Mouse (Mus musculus): ENCODE data around the gene Cxcl13. TPM values are rescaled to one million over a fixed set of nuclear protein-coding genes. Genes with fewer than 3 reads are reported as not detected.

Cxcl13 gene
- not detected in 2 replicates for total RNA-seq (2017)

DNA sequence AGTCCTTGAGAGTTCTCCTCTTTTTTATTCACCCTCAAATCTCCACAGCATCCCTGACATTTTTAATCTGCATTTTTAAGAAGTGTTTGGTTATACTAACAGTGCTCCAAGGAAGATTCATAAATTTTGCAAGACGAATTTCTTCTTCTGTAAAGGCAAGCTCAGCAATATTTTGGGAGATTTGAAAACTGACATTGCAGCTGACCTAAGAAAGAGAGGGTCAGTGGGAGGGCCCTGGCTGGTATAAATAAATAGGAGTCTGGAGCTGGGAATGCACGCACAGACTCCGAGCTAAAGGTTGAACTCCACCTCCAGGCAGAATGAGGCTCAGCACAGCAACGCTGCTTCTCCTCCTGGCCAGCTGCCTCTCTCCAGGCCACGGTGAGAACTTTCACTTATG lies at the start of gene Cxcl13:
Gene Cxcl13 (plus strand): TSS at position 301 of the 400 bp plus-strand sequence.
- no peak for ATAC-seq (ENCODE audit: extremely low read depth, insufficient number of reproducible peaks, low FRiP score, poor library complexity, severe bottlenecking)

DNA sequence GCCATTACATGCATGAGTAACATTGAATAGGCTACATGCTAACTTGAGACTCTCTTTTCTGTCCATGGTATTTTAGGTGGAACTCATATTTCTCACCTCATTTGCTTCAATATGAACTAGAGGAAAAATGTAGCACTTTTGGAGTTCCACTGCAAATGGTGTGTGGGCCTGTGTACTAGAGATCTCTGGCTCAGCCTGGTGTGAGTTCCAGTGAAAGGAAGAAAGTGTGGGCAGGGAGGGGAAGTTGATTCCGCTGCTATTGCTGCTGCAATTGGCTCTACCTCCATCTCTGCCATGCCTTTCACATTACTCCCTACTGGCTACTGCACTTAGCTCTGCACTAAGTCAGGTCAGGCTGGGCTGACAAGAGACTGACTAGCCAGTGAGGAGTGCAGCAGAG lies 45.7 kb upstream of the Cxcl13 start:
- no peak for ATAC-seq (ENCODE audit: extremely low read depth, insufficient number of reproducible peaks, low FRiP score, poor library complexity, severe bottlenecking)

DNA sequence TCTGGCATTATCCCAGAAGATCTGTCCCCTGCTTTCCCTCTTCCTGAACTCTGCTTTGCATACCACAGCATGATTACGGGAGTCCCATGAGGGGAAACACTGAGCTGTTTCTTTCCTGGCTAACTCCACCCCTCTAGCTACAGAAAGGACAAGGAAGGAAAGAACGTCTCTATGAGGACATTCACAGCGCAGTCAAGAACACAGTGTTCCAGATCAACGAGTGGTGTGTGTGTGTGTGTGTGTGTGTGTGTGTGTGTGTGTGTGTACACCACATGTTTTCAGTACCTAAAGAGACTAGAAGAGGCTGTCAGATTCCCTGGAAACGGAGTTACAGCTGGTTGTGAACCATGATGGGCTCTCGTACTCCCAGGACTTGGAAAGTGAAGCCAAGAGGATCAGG lies 38.3 kb upstream of the Cxcl13 start:
- ATAC-seq (ENCODE audit: extremely low read depth, insufficient number of reproducible peaks, low FRiP score, poor library complexity, severe bottlenecking), result no peak

GRCm38 (mm10) chr5:95924023-95924422 lies 32.7 kb upstream of the Cxcl13 start:
- ATAC-seq (ENCODE audit: extremely low read depth, insufficient number of reproducible peaks, low FRiP score, poor library complexity, severe bottlenecking), result no peak

DNA sequence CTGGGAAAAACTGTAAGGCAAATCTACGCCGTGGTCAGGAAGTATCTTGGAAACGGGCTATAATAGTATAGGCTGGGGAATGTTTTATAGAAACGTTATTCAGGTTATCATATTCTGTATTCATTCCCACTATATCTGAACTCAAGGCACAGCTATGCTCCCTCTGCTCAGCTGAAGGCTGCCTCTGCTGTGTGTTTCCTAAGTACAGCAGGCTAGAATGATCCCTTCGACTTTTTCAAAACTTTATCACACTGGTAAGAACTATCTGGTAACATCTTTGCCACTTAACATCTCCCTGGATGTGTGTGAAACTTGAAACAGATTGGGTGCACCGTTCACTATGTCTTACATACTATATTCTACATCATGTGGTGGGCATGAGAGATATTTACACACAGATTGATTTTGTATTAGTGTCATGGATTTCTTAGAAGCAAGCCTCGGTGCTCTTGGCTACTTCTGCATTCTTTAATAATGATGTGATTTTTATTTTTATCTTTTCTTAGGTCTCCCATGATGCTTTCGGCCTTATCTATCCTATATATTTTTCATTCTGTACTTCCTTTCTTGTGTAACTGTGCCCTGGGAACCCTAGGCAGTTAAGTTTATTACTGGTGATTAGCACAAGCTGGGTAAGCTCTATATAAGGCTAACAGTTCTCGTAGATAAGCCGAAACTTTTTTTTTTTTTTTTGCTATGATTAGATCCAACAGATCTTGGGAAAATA lies 31.4 kb upstream of the Cxcl13 start:
- no peak for ATAC-seq (ENCODE audit: extremely low read depth, insufficient number of reproducible peaks, low FRiP score, poor library complexity, severe bottlenecking)

- no peak for ATAC-seq (ENCODE audit: extremely low read depth, insufficient number of reproducible peaks, low FRiP score, poor library complexity, severe bottlenecking)
These were observed 30.9 kb upstream of the Cxcl13 start for GRCm38 (mm10) chr5:95925931-95926263.

DNA sequence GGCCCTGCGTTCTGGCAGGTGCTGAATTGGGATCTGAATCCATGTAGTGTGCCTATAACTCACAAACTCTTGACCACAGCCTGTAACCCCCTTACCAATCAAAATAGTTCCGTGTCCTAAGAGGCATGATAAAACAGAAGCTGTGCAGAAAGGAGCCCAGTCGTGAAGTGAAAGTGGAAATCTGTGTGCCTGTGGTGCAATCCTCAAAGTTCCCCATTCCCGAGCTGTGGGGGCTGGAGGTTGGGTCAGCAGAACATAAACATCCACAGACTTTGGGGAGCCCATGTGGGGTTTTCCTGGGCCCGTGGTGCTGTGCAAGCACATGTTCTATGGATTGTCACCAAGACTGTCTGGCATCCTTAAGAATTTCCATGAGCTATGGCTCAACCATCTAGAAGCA lies 21.7 kb upstream of the Cxcl13 start:
- ATAC-seq (ENCODE audit: extremely low read depth, insufficient number of reproducible peaks, low FRiP score, poor library complexity, severe bottlenecking), result no peak

DNA sequence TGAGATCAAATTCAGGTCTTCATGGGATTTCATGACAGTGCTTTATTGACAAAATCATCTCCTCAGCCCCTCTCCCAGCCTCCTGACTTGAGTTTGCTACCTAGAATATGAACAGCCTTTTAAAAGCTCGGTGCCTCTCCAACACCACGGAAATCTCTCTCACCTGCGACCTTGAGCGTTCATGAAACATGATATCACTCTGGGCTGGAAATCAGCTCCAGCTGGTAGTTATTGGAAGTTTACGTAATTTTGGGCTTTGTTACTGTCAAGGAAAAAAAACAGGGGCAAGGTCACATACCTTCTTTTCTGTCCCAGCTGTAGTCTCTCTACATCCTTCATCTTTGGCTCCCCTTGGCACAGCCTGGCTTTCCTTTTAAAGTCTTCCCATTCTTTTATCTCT lies 20.7 kb upstream of the Cxcl13 start:
- ATAC-seq (ENCODE audit: extremely low read depth, insufficient number of reproducible peaks, low FRiP score, poor library complexity, severe bottlenecking), result no peak

DNA sequence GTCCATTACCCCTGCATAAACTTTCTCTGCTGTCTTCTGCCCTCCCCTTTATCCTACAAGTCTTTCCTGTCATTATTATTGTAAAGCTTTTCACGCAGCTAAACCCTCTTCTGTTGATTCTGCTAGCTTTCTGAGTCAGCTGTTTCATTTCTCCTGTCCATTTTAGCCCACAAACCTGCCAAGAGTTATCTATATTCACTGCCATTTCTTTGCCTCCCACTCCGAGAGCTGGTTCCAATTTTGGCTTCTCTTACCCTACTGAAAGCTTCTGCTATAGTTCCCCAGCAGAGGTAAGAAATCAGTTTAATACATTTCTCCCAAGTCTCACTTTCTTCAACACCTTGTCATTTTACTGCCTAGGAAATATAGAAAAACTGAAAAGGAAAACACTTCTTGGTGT lies 19.6 kb upstream of the Cxcl13 start:
- ATAC-seq (ENCODE audit: extremely low read depth, insufficient number of reproducible peaks, low FRiP score, poor library complexity, severe bottlenecking), result no peak

DNA sequence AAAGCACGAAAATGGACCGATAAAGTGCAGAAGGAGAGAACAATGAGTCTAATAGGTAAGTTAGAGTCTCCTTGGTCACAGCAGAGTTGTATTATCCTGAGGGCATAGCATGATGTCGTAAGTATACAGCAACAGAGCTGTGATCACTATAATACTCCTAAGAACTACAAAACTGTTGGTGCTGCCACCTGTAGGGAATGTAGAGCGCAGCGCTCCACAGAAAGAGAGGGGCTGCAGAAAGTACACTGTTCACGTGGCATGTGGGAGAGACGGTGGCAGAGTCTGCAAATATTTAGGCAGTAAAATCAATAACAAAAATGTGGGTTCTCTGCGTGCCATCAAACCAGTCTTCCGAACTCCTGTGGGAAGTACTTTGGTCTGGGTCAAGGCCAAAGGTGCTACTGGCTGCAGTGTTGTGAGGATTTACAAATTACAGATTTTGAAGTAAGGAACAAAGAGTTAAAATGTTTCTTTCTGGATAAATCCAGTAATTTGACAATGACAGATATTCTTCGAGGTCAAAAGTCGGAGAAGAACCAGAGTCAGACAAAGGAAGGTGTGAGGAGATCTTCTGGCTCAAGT lies 18.6 kb upstream of the Cxcl13 start:
- no peak for ATAC-seq (ENCODE audit: extremely low read depth, insufficient number of reproducible peaks, low FRiP score, poor library complexity, severe bottlenecking)

DNA sequence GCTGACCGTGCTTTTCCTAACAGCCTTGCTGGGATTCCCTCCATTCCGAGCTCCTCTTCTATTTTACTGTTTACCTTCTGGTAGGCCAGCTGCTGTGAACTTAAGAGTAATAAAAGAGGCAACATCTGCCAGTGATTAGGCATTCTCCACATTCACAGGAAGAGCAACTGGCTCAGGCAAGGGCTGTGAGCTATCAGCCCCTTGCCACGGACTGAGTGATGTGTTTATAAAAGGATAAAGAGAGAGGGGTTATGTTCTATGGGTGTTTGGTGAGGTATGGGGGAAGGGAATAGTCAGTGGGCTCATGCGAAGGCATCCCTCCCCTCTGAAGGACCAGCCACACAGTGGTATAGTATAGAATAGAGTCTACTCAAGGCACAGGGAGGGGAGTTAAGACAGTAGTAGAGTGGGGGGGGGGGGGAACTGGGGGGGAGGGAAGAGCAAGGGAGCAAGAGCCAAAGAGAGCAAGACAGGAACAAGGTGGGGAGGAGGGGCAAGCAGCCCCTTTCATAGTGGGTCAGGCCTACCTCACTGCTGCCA lies 16.0 kb upstream of the Cxcl13 start:
- no peak for ATAC-seq (ENCODE audit: extremely low read depth, insufficient number of reproducible peaks, low FRiP score, poor library complexity, severe bottlenecking)

- no peak for ATAC-seq (ENCODE audit: extremely low read depth, insufficient number of reproducible peaks, low FRiP score, poor library complexity, severe bottlenecking)
These were observed 15.2 kb upstream of the Cxcl13 start for GRCm38 (mm10) chr5:95941562-95941961.

DNA sequence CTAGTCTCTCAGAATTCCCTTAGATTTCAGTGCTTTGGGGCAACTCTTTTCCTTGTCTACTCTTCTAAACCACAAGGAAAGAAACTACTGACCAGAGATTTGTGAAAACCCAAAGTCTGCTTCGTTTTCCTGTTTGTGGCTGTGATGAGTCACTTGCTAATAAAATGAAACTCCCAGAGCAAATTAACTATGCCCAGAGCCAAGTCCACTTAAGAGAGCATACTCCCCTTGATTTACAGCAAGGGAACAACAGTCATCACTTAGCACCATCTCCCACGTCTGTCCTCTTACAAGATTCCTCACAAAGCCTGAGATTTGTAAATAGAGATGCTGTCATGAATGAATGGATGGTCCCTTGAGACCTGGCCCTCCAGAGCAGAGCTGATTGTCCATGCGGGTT lies 11.6 kb upstream of the Cxcl13 start:
- no peak for ATAC-seq (ENCODE audit: extremely low read depth, insufficient number of reproducible peaks, low FRiP score, poor library complexity, severe bottlenecking)

DNA sequence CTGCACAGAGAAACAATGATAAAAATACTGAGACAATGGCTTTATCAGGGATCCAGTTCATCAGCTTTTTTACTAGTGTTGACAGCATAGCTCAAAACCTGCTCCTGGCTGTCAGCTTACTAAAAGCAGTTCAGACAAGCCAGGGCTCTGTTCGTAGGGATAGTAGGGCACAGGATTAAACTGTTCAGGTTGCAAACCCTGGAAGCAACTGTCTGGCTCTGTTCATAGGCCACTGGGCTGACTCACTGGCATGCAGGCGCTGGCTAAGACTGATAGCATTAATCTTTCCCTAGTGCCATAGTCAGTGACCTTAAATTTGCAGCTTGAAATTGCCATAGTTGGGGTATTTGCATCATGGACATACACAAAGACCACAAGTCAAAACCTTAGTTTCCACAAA lies 10.4 kb upstream of the Cxcl13 start:
- ATAC-seq (ENCODE audit: extremely low read depth, insufficient number of reproducible peaks, low FRiP score, poor library complexity, severe bottlenecking), result no peak

- ATAC-seq (ENCODE audit: extremely low read depth, insufficient number of reproducible peaks, low FRiP score, poor library complexity, severe bottlenecking), result no peak
These were observed 8.1 kb upstream of the Cxcl13 start for GRCm38 (mm10) chr5:95948641-95949040.

DNA sequence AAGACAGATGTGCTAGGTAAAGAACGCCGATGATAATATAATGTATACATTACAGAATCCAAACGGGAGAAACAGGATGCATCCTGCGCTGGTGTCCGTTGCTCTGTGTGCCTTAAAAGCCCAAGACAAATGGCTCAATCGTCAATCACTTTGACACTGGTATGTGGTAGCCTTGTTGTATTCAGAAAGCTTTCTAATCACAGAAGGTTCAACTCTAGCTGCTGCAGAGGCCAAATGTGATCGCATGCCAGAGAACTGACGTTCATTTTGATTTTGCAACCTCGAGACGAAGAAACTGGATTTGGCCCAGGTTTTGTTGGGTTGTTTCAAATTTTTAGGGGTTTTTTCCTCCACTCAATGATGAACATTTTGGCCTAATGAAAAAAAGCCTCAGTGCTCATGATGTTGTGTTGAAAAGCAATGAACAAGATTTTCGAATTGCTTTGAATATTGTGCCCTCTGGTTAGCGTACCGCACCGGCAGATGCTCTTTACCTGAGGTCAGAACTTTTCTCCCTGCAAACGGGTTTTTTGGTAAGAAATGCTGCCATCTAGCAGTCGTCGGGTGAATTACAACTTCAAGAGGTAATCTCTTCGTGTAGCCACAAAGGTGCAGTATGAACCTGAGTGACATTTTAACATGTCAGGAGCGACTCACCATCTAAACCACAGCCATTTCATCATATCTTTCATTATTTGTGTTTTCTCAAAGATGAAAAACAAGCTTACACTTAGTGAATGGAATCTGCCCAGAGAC lies 6.6 kb upstream of the Cxcl13 start:
- ATAC-seq (ENCODE audit: extremely low read depth, insufficient number of reproducible peaks, low FRiP score, poor library complexity, severe bottlenecking), result no peak

- ATAC-seq (ENCODE audit: extremely low read depth, insufficient number of reproducible peaks, low FRiP score, poor library complexity, severe bottlenecking), result no peak
These were observed 8.2 kb downstream of the Cxcl13 start for GRCm38 (mm10) chr5:95964940-95965339.

GRCm38 (mm10) chr5:95966621-95967020 lies 9.9 kb downstream of the Cxcl13 start:
- ATAC-seq (ENCODE audit: extremely low read depth, insufficient number of reproducible peaks, low FRiP score, poor library complexity, severe bottlenecking), result no peak

- no peak for ATAC-seq (ENCODE audit: extremely low read depth, insufficient number of reproducible peaks, low FRiP score, poor library complexity, severe bottlenecking)
These were observed 14.1 kb downstream of the Cxcl13 start for GRCm38 (mm10) chr5:95970845-95971244.

DNA sequence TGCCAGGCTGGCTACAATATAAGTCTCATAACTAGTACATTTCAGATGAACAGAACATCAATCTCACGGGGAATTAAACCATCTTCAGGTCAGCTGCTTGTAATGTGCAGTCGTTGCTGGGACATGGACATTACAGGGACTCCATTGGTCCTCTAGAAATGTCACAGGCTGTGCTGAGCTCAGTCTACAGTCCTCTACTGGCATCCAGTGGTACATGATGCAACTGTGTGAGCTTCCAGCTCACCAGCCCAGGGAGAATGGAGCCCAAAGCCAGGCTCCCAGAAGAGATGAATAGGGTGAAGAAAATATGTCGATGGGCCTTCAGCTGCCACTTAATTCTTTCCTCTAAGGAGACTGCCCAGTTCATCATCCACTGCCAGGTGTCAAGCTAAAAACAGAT lies 15.5 kb downstream of the Cxcl13 start:
- ATAC-seq (ENCODE audit: extremely low read depth, insufficient number of reproducible peaks, low FRiP score, poor library complexity, severe bottlenecking), result no peak
